Mouse (Mus musculus) MEL (cell line): ENCODE data around the gene Akap11. TPM values are rescaled to one million over a fixed set of nuclear protein-coding genes. Genes with fewer than 3 reads are reported as not detected.

Experiments
- DNase-seq: peaks from one replicate; pipeline ENCODE4 v3.0.0; 2011; ENCODE audit warnings: low read depth, low spot score
- H3K27ac ChIP-seq: 2 replicates; pipeline ENCODE4 v1.5.1; 2012; ENCODE audit warnings: low read depth, mild to moderate bottlenecking, control low read depth, low read length, moderate library complexity; ENCODE audit not compliant: control insufficient read depth
- H3K27me3 ChIP-seq, 2 experiments: fragments of 150-350 bp in 1 of 2; sonication (generic) in 1 of 2; 2 replicates each; pipeline ENCODE4 v1.6.1; 2012; ENCODE audit warnings: low read length in 2 of 2, mild to moderate bottlenecking in 2 of 2, improper control_type of control experiment in 1 of 2, moderate library complexity in 1 of 2; ENCODE audit not compliant: insufficient read depth in 2 of 2, control insufficient read depth in 1 of 2
- H3K36me3 ChIP-seq, 2 experiments: 2 replicates each; pipeline ENCODE4 v1.6.1; 2012 to 2014; ENCODE audit warnings: low read length in 2 of 2, improper control_type of control experiment in 1 of 2, inconsistent platforms in 1 of 2, mild to moderate bottlenecking in 1 of 2; ENCODE audit not compliant: insufficient read depth in 2 of 2, control insufficient read depth in 1 of 2
- H3K4me1 ChIP-seq, 2 experiments: fragments of 150-350 bp in 1 of 2; sonication (generic) in 1 of 2; 2 replicates each; pipeline ENCODE4 v1.6.1; 2012; ENCODE audit warnings: low read length in 2 of 2, improper control_type of control experiment in 1 of 2, mild to moderate bottlenecking in 1 of 2; ENCODE audit not compliant: insufficient read depth in 2 of 2, control insufficient read depth in 1 of 2
- H3K4me3 ChIP-seq, 2 experiments: fragments of 150-350 bp in 1 of 2; sonication (generic) in 1 of 2; 2 replicates each; pipeline ENCODE4 v1.5.1; 2012; ENCODE audit warnings: low read depth in 2 of 2, low read length in 2 of 2, mild to moderate bottlenecking in 2 of 2, moderate library complexity in 2 of 2, control low read depth in 1 of 2, improper control_type of control experiment in 1 of 2; ENCODE audit not compliant: control insufficient read depth in 1 of 2, insufficient read depth in 1 of 2
- H3K79me2 ChIP-seq: 2 replicates; pipeline ENCODE4 v1.6.1; 2012; ENCODE audit warnings: mild to moderate bottlenecking, low read length, moderate library complexity; ENCODE audit not compliant: control insufficient read depth, poor library complexity, insufficient read depth
- H3K9ac ChIP-seq: 2 replicates; pipeline ENCODE4 v1.6.1; 2012; ENCODE audit warnings: low read depth, mild to moderate bottlenecking, control low read depth, low read length, moderate library complexity; ENCODE audit not compliant: control insufficient read depth, poor library complexity, severe bottlenecking
- H3K9me3 ChIP-seq: fragments of 150-350 bp; sonication (generic); replicated peaks from 2 replicates; pipeline ENCODE4 v1.6.1; 2012; ENCODE audit warnings: mild to moderate bottlenecking, low read length, improper control_type of control experiment, moderate library complexity; ENCODE audit not compliant: insufficient read depth
- CHD1 ChIP-seq: IDR thresholded peaks from 2 replicates; pipeline ENCODE4 v1.6.1; 2012; ENCODE audit warnings: low read depth, mild to moderate bottlenecking, inconsistent platforms, low read length, improper control_type of control experiment
- CHD2 ChIP-seq: IDR thresholded peaks from 2 replicates; pipeline ENCODE4 v1.6.1; 2011; ENCODE audit warnings: low read length, improper control_type of control experiment
- CTCF ChIP-seq, 3 experiments: IDR thresholded peaks in 2 of 3; conservative IDR thresholded peaks in 1 of 3; 2 replicates each; pipeline ENCODE4 v1.5.1; 2011 to 2012; ENCODE audit warnings: low read length in 3 of 3, low read depth in 2 of 3, mild to moderate bottlenecking in 2 of 3, improper control_type of control experiment in 1 of 3, inconsistent platforms in 1 of 3, mixed read lengths in 1 of 3, moderate library complexity in 1 of 3; ENCODE audit not compliant: control insufficient read depth in 1 of 3, insufficient read depth in 1 of 3, poor library complexity in 1 of 3, severe bottlenecking in 1 of 3
- ELF1 ChIP-seq: IDR thresholded peaks from 2 replicates; pipeline ENCODE4 v1.6.1; 2014; ENCODE audit warnings: low read depth, mild to moderate bottlenecking, inconsistent platforms, low read length, improper control_type of control experiment, moderate library complexity
- MAZ ChIP-seq: IDR thresholded peaks from 2 replicates; pipeline ENCODE4 v1.6.1; 2012; ENCODE audit warnings: low read depth, mild to moderate bottlenecking, inconsistent platforms, low read length, improper control_type of control experiment
- MEF2A ChIP-seq: IDR thresholded peaks from 2 replicates; pipeline ENCODE4 v1.6.1; 2014; ENCODE audit warnings: low read depth, mild to moderate bottlenecking, inconsistent platforms, low read length, improper control_type of control experiment; ENCODE audit not compliant: poor library complexity, insufficient replicate concordance, severe bottlenecking; ENCODE audit errors: extremely low read depth
- MXI1 ChIP-seq: IDR thresholded peaks from 2 replicates; pipeline ENCODE4 v1.6.1; 2011; ENCODE audit warnings: mild to moderate bottlenecking, low read depth, low read length, improper control_type of control experiment
- NELFE ChIP-seq: IDR thresholded peaks from 2 replicates; pipeline ENCODE4 v1.6.1; 2011; ENCODE audit warnings: low read depth, low read length, improper control_type of control experiment
- POLR2A ChIP-seq, 2 experiments: IDR thresholded peaks; 2 replicates each; pipeline ENCODE4 v1.6.1; 2011 to 2012; ENCODE audit warnings: low read length in 2 of 2, mild to moderate bottlenecking in 2 of 2, control low read depth in 1 of 2, improper control_type of control experiment in 1 of 2, low read depth in 1 of 2, moderate library complexity in 1 of 2; ENCODE audit not compliant: control insufficient read depth in 1 of 2, insufficient read depth in 1 of 2, poor library complexity in 1 of 2
- POLR2AphosphoS2 ChIP-seq: IDR thresholded peaks from 2 replicates; pipeline ENCODE4 v1.6.1; 2011; ENCODE audit warnings: low read length, improper control_type of control experiment
- SIN3A ChIP-seq: IDR thresholded peaks from 2 replicates; pipeline ENCODE4 v1.6.1; 2012; ENCODE audit warnings: low read length, improper control_type of control experiment, inconsistent platforms
- SMC3 ChIP-seq: IDR thresholded peaks from 2 replicates; pipeline ENCODE4 v1.6.1; 2011; ENCODE audit warnings: low read depth, low read length, improper control_type of control experiment
- TBP ChIP-seq: IDR thresholded peaks from 2 replicates; pipeline ENCODE4 v1.8.0; 2011; ENCODE audit warnings: low read depth, low read length, improper control_type of control experiment
- UBTF ChIP-seq: IDR thresholded peaks from 2 replicates; pipeline ENCODE4 v1.6.1; 2012; ENCODE audit warnings: low read depth, mild to moderate bottlenecking, inconsistent platforms, low read length, improper control_type of control experiment, moderate library complexity, borderline replicate concordance; ENCODE audit not compliant: insufficient read depth
- USF1 ChIP-seq: IDR thresholded peaks from 2 replicates; pipeline ENCODE4 v1.6.1; 2014; ENCODE audit warnings: low read depth, mild to moderate bottlenecking, inconsistent platforms, low read length, improper control_type of control experiment, moderate library complexity
- ZKSCAN1 ChIP-seq: IDR thresholded peaks from 2 replicates; pipeline ENCODE4 v1.6.1; 2012; ENCODE audit warnings: low read depth, mild to moderate bottlenecking, inconsistent platforms, low read length, improper control_type of control experiment, moderate library complexity
- ZMIZ1 ChIP-seq: IDR thresholded peaks from 2 replicates; pipeline ENCODE4 v1.6.1; 2012; ENCODE audit warnings: low read depth, mild to moderate bottlenecking, inconsistent platforms, low read length, improper control_type of control experiment, moderate library complexity
- polyA plus RNA-seq, 2 experiments: library from polyadenylated mRNA; stranded (reverse) in 1 of 2; unstranded in 1 of 2; fragments of >175 nt in 1 of 2; fragments of >200 nt in 1 of 2; gene quantifications; 2 replicates each; pipeline versions ENCODE4 v1.2.1 to v1.2.4; 2012; ENCODE audit warnings: low replicate concordance in 2 of 2, low read depth in 1 of 2; ENCODE audit not compliant: insufficient read length in 2 of 2, insufficient read depth in 1 of 2, missing spikeins in 1 of 2
- total RNA-seq: library from RNA; depleted of rRNA; stranded (reverse); fragments of 300-350 nt; gene quantifications from 2 replicates; pipeline ENCODE4 v1.2.3, GENCODE M21; 2012

The Akap11 gene
- total and polyA plus RNA-seq, 3 experiments, result 13.0 to 25.4 (median 17.1) TPM

DNA sequence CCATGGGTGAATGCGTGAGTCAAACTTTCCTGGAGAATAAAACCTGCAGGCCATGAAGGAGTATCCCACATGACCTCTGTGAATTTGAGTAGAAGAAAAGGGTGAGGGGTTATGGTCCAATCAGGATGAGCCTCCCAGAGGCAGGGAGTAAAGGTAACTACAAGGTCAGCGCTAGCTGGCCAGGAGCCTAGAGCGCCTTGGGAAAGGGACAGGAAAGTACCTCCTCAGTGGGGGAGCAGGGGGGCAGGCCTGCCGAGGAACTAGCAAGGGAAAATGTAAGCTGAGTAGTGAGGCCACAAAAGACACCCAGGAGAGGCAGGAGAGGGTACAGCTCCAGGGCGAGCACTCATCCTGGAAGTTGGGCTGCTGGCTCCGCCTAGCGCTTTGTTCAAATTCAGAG is 67.6 kb downstream of the Akap11 start:
- Histone ChIP-seq H3K9ac (no peak overlapping the region), H3K4me1 (no peaks in the 10 kb centered on the region), H3K27me3 (no peaks in the 10 kb centered on the region), H3K36me3 (no peaks in the 10 kb centered on the region), H3K4me3 (no peak overlapping the region), H3K27ac (no peak overlapping the region), H3K9me3 (no peaks in the 10 kb centered on the region), H3K79me2 (no peaks in the 10 kb centered on the region)
- no peak for TF ChIP-seq MXI1
- no peak for TF ChIP-seq CHD2
- no peak for TF ChIP-seq ZKSCAN1
- no peak for DNase-seq

DNA sequence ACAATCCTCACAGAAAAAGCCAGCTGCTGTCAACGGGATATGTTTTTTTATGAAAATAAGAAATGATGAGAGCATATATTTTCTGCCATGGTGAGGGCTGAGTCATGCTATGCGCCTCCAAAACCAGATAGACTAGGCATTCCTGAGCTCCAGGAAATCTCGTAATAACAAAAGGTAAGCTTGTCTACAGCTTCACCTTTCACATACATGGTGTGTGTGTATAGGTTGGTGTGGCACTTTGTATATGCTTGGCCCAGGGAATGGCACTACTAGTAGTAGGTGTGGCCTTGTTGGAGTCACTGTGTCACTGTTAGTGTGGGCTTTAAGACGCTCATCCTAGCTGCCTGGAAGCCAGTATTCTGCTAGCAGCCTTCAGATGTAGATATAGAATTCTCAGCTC is 68.6 kb downstream of the Akap11 start:
- H3K79me2 ChIP-seq, result no peaks in the 10 kb centered on the region
- H3K9me3 ChIP-seq, result no peaks in the 10 kb centered on the region
- no peak for DNase-seq
- TF ChIP-seq ZMIZ1 (no peak), ELF1 (no peak), NELFE (no peak), SMC3 (no peak), TBP (no peak), POLR2AphosphoS2 (no peak), ZKSCAN1 (no peak), CHD1 (no peak), SIN3A (no peak), MAZ (no peak), USF1 (no peak), MEF2A (no peak), UBTF (no peak), POLR2A (IDR thresholded peaks at IDR 0.05; ENCODE audit: control insufficient read depth in 1 of 2, insufficient read depth in 1 of 2, low read depth in 1 of 2, low read length in 2 of 2, poor library complexity in 1 of 2) (no peak), CTCF (IDR thresholded peaks at IDR 0.05 in 2 of 3, conservative IDR thresholded peaks at IDR 0.05 in 1 of 3; ENCODE audit: control insufficient read depth in 1 of 3, insufficient read depth in 1 of 3, low read depth in 2 of 3, low read length in 3 of 3, poor library complexity in 1 of 3, severe bottlenecking in 1 of 3) (no peak)
- no peaks in the 10 kb centered on the region for H3K36me3 ChIP-seq
- no peak overlapping the region for H3K9ac ChIP-seq
- no peaks in the 10 kb centered on the region for H3K4me1 ChIP-seq
- no peaks in the 10 kb centered on the region for H3K27me3 ChIP-seq
- no peak overlapping the region for H3K4me3 ChIP-seq
- no peak overlapping the region for H3K27ac ChIP-seq
